Mouse (Mus musculus) heart, adult 10 weeks (tissue): ENCODE results near the gene Tmtc4. TPM values are rescaled to one million over a fixed set of nuclear protein-coding genes. Genes with fewer than 3 reads are reported as not detected.

Source experiments
- polyA plus RNA-seq: library from polyadenylated mRNA; stranded (reverse); fragments of 350-450 nt; fragmentation: Illumina TruSeq; extraction: RNeasy Lipid Tissue Mini Kit (QIAGEN cat#74804); gene quantifications from one replicate; pipeline ENCODE4 v1.2.3, GENCODE M21; 2014; ENCODE audit warnings: low read depth, low replicate concordance

The Tmtc4 gene
- 4.0 TPM for polyA plus RNA-seq

GRCm38 (mm10) chr14:122983226-122984215 lies at the start of gene Tmtc4:
Gene Tmtc4 (minus strand): TSS chr14:122984035.

GRCm38 (mm10) chr14:122913657-122914056 lies 70.2 kb downstream of the Tmtc4 start, which contains the start of gene Ggact:
Gene Ggact (minus strand): TSS chr14:122913757.

Other genes starting within 250 kb of the Tmtc4 start
- 22.9 TPM for gene Ggact, start 70.3 kb downstream of the Tmtc4 start, polyA plus RNA-seq